Mouse (Mus musculus) liver, embryonic 16.5 days (tissue): ENCODE measurements around the gene Olfr1076. TPM values are rescaled to one million over a fixed set of nuclear protein-coding genes. Genes with fewer than 3 reads are reported as not detected.
"Not testable (repeated sequence)": the region's sequence is repeated elsewhere in the genome, so short reads cannot be mapped to it uniquely, and the experiment has no call there.

ENCODE experiments used
- ATAC-seq: fragments of 200-750 bp; cut with Nextera tagmentation; 2 replicates; pipeline ENCODE4 v1.8.0; 2017; ENCODE audit warnings: low read depth, mild to moderate bottlenecking, moderate number of reproducible peaks, moderate library complexity
- H3K27ac ChIP-seq: fragments of 300-500 bp; sonication (generic); 2 replicates; pipeline ENCODE4 v1.5.1; 2014; ENCODE audit warnings: mild to moderate bottlenecking, low read length
- H3K27me3 ChIP-seq: fragments of 300-500 bp; sonication (generic); 2 replicates; pipeline ENCODE4 v1.6.1; 2014; ENCODE audit warnings: low read depth, low read length, mixed read lengths; ENCODE audit not compliant: control insufficient read depth, insufficient read depth
- H3K36me3 ChIP-seq: fragments of 300-500 bp; sonication (generic); 2 replicates; pipeline ENCODE4 v1.6.1; 2014; ENCODE audit warnings: mild to moderate bottlenecking; ENCODE audit not compliant: control insufficient read depth, insufficient read depth
- H3K4me1 ChIP-seq: fragments of 300-500 bp; sonication (generic); 2 replicates; pipeline ENCODE4 v1.6.1; 2014; ENCODE audit warnings: low read depth, low read length, mixed read lengths; ENCODE audit not compliant: control insufficient read depth
- H3K4me2 ChIP-seq: fragments of 300-500 bp; sonication (generic); 2 replicates; pipeline ENCODE4 v1.6.1; 2014; ENCODE audit warnings: low read depth, low read length, mixed read lengths
- H3K4me3 ChIP-seq: fragments of 300-500 bp; sonication (generic); 2 replicates; pipeline ENCODE4 v1.5.1; 2014; ENCODE audit warnings: low read depth, mild to moderate bottlenecking, low read length
- H3K9ac ChIP-seq: fragments of 300-500 bp; sonication (generic); 2 replicates; pipeline ENCODE4 v1.6.1; 2014; ENCODE audit warnings: low read depth, low read length
- H3K9me3 ChIP-seq: fragments of 300-500 bp; sonication (generic); replicated peaks from 2 replicates; pipeline ENCODE4 v1.6.1; 2016; ENCODE audit warnings: low read length; ENCODE audit not compliant: control insufficient read depth
- WGBS: fragments of 180-500 bp; shearing (Covaris S2); extraction: QIAGEN DNeasy Blood & Tissue Kit; methylation state at CpG from one replicate; pipeline ENCODE4 v1.1.7; 2014; ENCODE audit not compliant: insufficient replicate concordance; 5-methylcytosine and 5-hydroxymethylcytosine counted together
- polyA plus RNA-seq: library from polyadenylated mRNA; unstranded; fragments of >200 nt; fragmentation: Nextera tagmentation; extraction: Ambion mirVana; gene quantifications from 2 replicates; pipeline ENCODE4 v1.2.1, GENCODE M21; 2015

Gene Olfr1076
- not detected in 2 replicates for polyA plus RNA-seq

DNA sequence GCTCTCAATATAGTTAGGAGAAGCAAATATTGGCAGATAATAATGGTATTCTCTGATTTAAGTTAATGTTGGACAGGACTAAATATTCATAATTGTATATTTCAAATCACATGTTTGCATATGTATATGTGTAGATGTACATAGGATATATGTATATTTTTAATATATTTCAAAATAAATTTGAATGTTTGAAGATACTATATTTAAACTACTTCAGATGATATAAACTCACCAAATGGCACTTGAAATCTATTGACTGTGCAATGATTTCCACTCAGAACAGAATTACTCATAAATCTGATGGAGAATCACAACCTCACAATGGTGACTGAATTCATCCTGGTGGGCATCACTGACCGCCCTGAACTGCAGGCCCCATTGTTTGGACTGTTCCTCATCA is at the start of gene Olfr1076:
Gene Olfr1076 (plus strand): TSS at position 301 of the 400 bp plus-strand sequence.
- WGBS, result 61% methylated on average over 1 of the region's 1 CpGs

DNA sequence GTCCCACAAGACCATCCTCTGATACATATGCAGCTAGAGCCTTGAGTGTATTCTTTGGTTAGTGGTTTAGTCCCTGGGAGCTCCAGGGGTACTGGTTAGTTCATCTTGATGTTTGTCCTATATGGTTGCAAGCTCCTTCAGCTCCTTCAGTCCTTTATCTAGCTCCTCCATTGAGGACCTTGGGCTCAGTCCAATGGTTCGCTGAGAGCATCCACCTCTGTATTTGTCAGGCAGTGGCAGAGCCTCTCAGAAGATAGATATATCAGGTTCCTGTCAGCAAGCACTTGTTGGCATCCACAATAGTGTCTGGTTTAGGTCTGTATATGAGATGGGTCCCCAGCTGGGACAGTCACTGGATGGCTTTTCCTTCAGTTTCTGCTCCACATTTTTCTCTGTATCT is 47.8 kb upstream of the Olfr1076 start:
- no peak overlapping the region for H3K9ac ChIP-seq
- no peak overlapping the region for H3K27ac ChIP-seq
- H3K4me2 ChIP-seq, result no peak overlapping the region
- 67% methylated on average over 1 of the region's 1 CpGs for WGBS
- H3K27me3 ChIP-seq, result no peaks in the 10 kb centered on the region
- ATAC-seq, result no peak
- no peaks in the 10 kb centered on the region for H3K9me3 ChIP-seq
- H3K4me3 ChIP-seq, result no peak overlapping the region
- H3K4me1 ChIP-seq, result no peaks in the 10 kb centered on the region
- no peaks in the 10 kb centered on the region for H3K36me3 ChIP-seq

More for the DNA sequence above, at the start of gene Olfr1076:
- no peak for ATAC-seq
- no peak within 1 kb of the TSS for H3K27ac ChIP-seq
- no peak within 1 kb of the TSS for H3K4me3 ChIP-seq
- H3K9me3 ChIP-seq, result no peaks in the 10 kb centered on the region
- no peaks in the 10 kb centered on the region for H3K36me3 ChIP-seq
- H3K4me2 ChIP-seq, result no peak within 1 kb of the TSS
- H3K9ac ChIP-seq, result no peak within 1 kb of the TSS
- no peaks in the 10 kb centered on the region for H3K27me3 ChIP-seq
- H3K4me1 ChIP-seq, result no peaks in the 10 kb centered on the region

DNA sequence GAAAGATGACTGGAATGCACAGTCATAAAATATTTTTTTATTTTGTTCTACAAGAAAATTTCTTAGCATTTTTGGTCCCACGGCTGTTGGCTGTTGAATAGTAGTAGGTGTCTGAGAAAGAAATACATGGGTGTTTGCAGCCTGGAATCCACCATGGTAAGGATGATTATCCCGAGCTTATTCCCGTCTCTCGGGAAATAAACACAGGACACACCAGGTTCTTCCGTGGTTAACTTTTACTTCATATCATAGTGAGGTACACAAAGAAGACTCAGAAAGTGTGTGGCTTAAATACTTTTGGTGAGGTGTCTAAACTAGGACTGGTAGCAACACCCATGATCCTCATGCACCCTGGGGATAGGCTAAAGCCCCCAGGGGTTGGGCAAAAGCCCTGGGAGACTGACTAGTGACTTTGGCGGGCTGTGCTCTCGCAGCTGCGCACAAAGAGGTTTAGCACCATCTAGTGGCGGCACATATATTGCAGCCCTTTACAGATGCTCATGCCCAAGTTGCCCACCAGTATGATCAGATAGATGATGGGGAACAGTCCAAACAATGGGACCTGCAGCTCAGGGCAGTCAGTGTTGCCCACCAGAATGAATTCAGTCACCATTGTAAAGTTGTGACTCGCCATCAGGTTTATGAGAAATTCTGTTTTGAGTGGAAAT is 43.7 kb upstream of the Olfr1076 start:
- H3K4me2 ChIP-seq, result no peak overlapping the region
- no peak overlapping the region for H3K27ac ChIP-seq
- H3K4me3 ChIP-seq, result no peak overlapping the region
- no peak overlapping the region for H3K9ac ChIP-seq
- 29% methylated on average over 10 of the region's 10 CpGs for WGBS
- no peaks in the 10 kb centered on the region for H3K36me3 ChIP-seq
- ATAC-seq, result no peak
- no peaks in the 10 kb centered on the region for H3K4me1 ChIP-seq
- H3K27me3 ChIP-seq, result no peaks in the 10 kb centered on the region
- no peaks in the 10 kb centered on the region for H3K9me3 ChIP-seq

DNA sequence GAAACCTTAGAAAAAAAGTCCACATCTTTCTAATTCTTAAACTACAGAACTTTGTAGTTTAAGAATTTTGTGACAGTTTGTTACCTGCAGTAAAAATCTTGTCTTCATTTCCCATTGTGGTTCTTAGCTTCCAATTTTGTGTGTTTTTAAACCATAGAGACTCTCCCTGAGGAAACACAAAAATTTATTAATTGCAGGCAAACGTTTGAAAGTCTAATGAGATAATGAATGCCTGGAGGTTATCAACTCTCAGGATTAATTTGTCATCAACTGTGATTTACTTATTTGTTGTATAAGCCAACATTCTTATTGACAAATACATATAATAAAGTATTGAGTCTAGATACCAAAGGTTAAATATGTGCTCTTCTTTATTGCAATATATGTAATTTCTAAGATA is 21.0 kb upstream of the Olfr1076 start, which contains the start of gene Olfr228:
Gene Olfr228 (minus strand): TSS at position 101 of the 400 bp plus-strand sequence.
- WGBS, result 28% methylated on average over 1 of the region's 1 CpGs

DNA sequence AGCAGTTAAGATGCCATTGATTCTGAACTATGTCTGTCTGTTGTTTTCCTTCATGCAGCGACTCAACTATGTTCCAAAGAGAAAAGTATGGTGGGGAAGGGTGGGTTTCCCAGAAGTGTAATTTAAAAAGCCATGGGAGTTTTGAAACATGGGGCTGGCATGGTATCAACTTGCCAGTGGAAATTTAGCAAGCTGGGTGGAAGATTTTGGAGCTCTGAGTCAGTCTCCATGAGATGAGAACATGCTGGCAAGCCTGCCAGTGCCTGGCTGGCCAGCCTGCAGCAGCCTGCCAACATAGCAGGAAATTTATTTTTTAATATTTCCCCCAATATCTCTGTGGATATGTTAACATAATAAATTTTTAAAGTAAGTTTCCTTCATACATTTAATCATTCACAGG is 22.7 kb downstream of the Olfr1076 start:
- no peak overlapping the region for H3K27ac ChIP-seq
- WGBS, result 43% methylated on average over 1 of the region's 1 CpGs
- H3K36me3 ChIP-seq, result no peaks in the 10 kb centered on the region
- ATAC-seq, result no peak
- H3K27me3 ChIP-seq, result no peaks in the 10 kb centered on the region
- H3K4me1 ChIP-seq, result no peaks in the 10 kb centered on the region
- H3K9ac ChIP-seq, result no peak overlapping the region
- H3K4me2 ChIP-seq, result no peak overlapping the region
- no peak overlapping the region for H3K4me3 ChIP-seq
- H3K9me3 ChIP-seq, result no peaks in the 10 kb centered on the region; the same call in 1 of the 2 replicates

More for the DNA sequence above, 21.0 kb upstream of the Olfr1076 start, which contains the start of gene Olfr228:
- H3K9me3 ChIP-seq, result no peaks in the 10 kb centered on the region
- H3K9ac ChIP-seq, result no peak within 1 kb of the TSS
- no peak within 1 kb of the TSS for H3K4me3 ChIP-seq
- no peaks in the 10 kb centered on the region for H3K4me1 ChIP-seq
- no peak within 1 kb of the TSS for H3K27ac ChIP-seq
- H3K4me2 ChIP-seq, result no peak within 1 kb of the TSS
- no peak for ATAC-seq
- no peaks in the 10 kb centered on the region for H3K36me3 ChIP-seq
- H3K27me3 ChIP-seq, result no peaks in the 10 kb centered on the region

DNA sequence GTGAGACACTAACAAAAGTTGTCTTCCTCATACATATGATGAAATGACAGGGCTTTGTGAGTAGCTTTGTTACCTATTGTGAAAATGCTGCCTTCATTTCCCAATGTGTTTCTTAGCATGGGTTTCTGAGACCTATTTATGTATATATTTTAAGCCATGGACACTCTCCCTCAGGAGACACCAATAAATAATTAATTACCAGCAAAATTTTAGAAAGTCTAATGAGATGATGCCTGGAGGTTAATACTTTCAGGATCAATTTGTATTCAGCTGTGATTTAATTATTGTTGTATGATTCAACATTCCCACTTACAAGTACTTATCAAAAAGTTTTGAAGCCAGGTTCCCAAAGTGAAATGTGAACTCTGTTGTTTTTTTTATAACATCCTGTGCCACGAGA is 34.1 kb downstream of the Olfr1076 start, which contains the start of gene Olfr1079:
Gene Olfr1079 (minus strand): TSS at position 101 of the 400 bp plus-strand sequence.
- ATAC-seq, result no peak
- no peak within 1 kb of the TSS for H3K27ac ChIP-seq
- no peaks in the 10 kb centered on the region for H3K36me3 ChIP-seq
- H3K9ac ChIP-seq, result no peak within 1 kb of the TSS
- no peak within 1 kb of the TSS for H3K4me2 ChIP-seq
- no peaks in the 10 kb centered on the region for H3K9me3 ChIP-seq
- no peaks in the 10 kb centered on the region for H3K4me1 ChIP-seq
- WGBS, result 30% methylated on average over 1 of the region's 1 CpGs
- H3K27me3 ChIP-seq, result no peaks in the 10 kb centered on the region
- no peak within 1 kb of the TSS for H3K4me3 ChIP-seq

DNA sequence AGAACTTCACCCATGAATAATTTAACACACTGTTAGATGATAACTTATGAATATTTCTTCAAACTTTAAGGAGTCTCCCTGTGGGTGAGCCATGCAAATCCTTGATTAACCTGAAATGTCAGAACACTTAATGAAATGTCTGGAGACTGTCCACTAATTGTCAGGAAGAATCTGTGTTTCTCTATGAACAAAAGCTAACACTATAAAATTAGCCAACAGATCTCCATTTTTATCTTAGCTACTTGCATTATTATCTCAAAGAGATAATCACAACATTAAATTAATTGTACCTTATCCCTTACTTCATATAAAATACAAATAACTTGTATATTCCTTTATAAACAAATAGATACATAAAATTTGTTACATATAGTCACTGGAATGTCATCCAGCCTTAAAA is 49.9 kb downstream of the Olfr1076 start, which contains the start of gene Olfr1080:
Gene Olfr1080 (minus strand): TSS at position 101 of the 400 bp plus-strand sequence.
- H3K9ac ChIP-seq, H3K27ac ChIP-seq, H3K27me3 ChIP-seq, ATAC-seq, H3K4me3 ChIP-seq, H3K9me3 ChIP-seq, H3K36me3 ChIP-seq, H3K4me1 ChIP-seq, H3K4me2 ChIP-seq: not testable (repeated sequence)

Other genes with a start within 250 kb of the Olfr1076 start
- gene Olfr1051, start 229.4 kb upstream of the Olfr1076 start, polyA plus RNA-seq, result not detected in 2 replicates
- not detected in 2 replicates for gene Olfr1052, start 216.0 kb upstream of the Olfr1076 start, polyA plus RNA-seq
- gene Olfr1053, start 193.2 kb upstream of the Olfr1076 start, polyA plus RNA-seq, result not detected in 2 replicates
- not detected in 2 replicates for gene Olfr1054, start 173.0 kb upstream of the Olfr1076 start, polyA plus RNA-seq
- gene Olfr1055, start 158.2 kb upstream of the Olfr1076 start, polyA plus RNA-seq, result not detected in 2 replicates
- not detected in 2 replicates for gene Olfr1056, start 146.0 kb upstream of the Olfr1076 start, polyA plus RNA-seq
- not detected in 2 replicates for gene Olfr1057, start 130.1 kb upstream of the Olfr1076 start, polyA plus RNA-seq
- not detected in 2 replicates for gene Olfr1058, start 119.9 kb upstream of the Olfr1076 start, polyA plus RNA-seq
- not detected in 2 replicates for gene Olfr1061, start 94.4 kb upstream of the Olfr1076 start, polyA plus RNA-seq
- not detected in 2 replicates for gene Olfr1062, start 81.7 kb upstream of the Olfr1076 start, polyA plus RNA-seq
- not detected in 2 replicates for gene Olfr1065, start 57.9 kb upstream of the Olfr1076 start, polyA plus RNA-seq
- not detected in 2 replicates for gene Olfr1066, start 52.2 kb upstream of the Olfr1076 start, polyA plus RNA-seq
- gene Olfr228, start 21.1 kb upstream of the Olfr1076 start, polyA plus RNA-seq, result not detected in 2 replicates
- not detected in 2 replicates for gene Olfr1079, start 34.0 kb downstream of the Olfr1076 start, polyA plus RNA-seq
- gene Olfr1080, start 49.8 kb downstream of the Olfr1076 start, polyA plus RNA-seq, result not detected in 2 replicates
- not detected in 2 replicates for gene Olfr1082, start 90.5 kb downstream of the Olfr1076 start, polyA plus RNA-seq
- not detected in 2 replicates for gene Olfr1084, start 131.3 kb downstream of the Olfr1076 start, polyA plus RNA-seq
- not detected in 2 replicates for gene Olfr1085, start 153.6 kb downstream of the Olfr1076 start, polyA plus RNA-seq
- not detected in 2 replicates for gene Olfr1086, start 171.6 kb downstream of the Olfr1076 start, polyA plus RNA-seq
- not detected in 2 replicates for gene Olfr1087, start 189.9 kb downstream of the Olfr1076 start, polyA plus RNA-seq
- gene Olfr1089, start 225.2 kb downstream of the Olfr1076 start, polyA plus RNA-seq, result not detected in 2 replicates